8 mouse cellular contexts compared by ENCODE assay signal in genomic region chr19:44145702-44146567, GRCm38 (mm10). TPM values are rescaled to one million over a fixed set of nuclear protein-coding genes. Genes with fewer than 3 reads are reported as not detected.
DNase-seq lines count a peak whose midpoint lies in the region; ATAC-seq and TF ChIP-seq lines count a peak whose summit lies in the region.

Gene Bloc1s2, minus strand, starts transcription at chr19:44146446.

- H3K27me3 ChIP-seq in embryonic facial prominence, embryonic 15.5 days: peaks cover 9% of the 10 kb centered on the region; the same call in 1 of the 2 replicates
- no peaks in the 10 kb centered on the region; the same call in 1 of the 2 replicates for H3K27me3 ChIP-seq in kidney, embryonic 14.5 days (ENCODE audit: control insufficient read depth, insufficient read depth, low read length)
- peaks cover 6% of the 10 kb centered on the region; the same call in 1 of the 2 replicates for H3K27me3 ChIP-seq in limb, embryonic 15.5 days

- ATAC-seq in embryonic facial prominence, embryonic 15.5 days (ENCODE audit: insufficient number of reproducible peaks, low FRiP score, low TSS enrichment, low read depth): peak; percentile 65; the same call in 1 of the 2 replicates
- peak; percentile 89 for ATAC-seq in kidney, embryonic 14.5 days (ENCODE audit: low FRiP score, low TSS enrichment)
- ATAC-seq in limb, embryonic 15.5 days (ENCODE audit: insufficient number of reproducible peaks, low FRiP score, low TSS enrichment, low read depth): peak; percentile 69

- DNase-seq in 416B (ENCODE audit: low read depth): peak; percentile 86
- DNase-seq in heart, adult 9 months (ENCODE audit: low spot score in 2 of 2): peak; percentile 87 to 89
- DNase-seq in monocyte, adult 2 months (ENCODE audit: low read depth in 1 of 2, low spot score in 2 of 2): peak; percentile 73 to 84
- DNase-seq in spleen, postnatal 36 days (ENCODE audit: low spot score in 2 of 2): peak; percentile 91

- no peaks in the 10 kb centered on the region for H3K9me3 ChIP-seq in embryonic facial prominence, embryonic 15.5 days (replicated peaks)
- no peaks in the 10 kb centered on the region; the same call in 1 of the 2 replicates for H3K9me3 ChIP-seq in kidney, embryonic 14.5 days (ENCODE audit: control insufficient read depth, low read length)
- H3K9me3 ChIP-seq in limb, embryonic 15.5 days: no peaks in the 10 kb centered on the region

- peaks cover 33% of the 10 kb centered on the region for H3K36me3 ChIP-seq in embryonic facial prominence, embryonic 15.5 days
- peaks cover 26% of the 10 kb centered on the region for H3K36me3 ChIP-seq in kidney, embryonic 14.5 days (ENCODE audit: control insufficient read depth, insufficient read depth, low read length)
- peaks cover 33% of the 10 kb centered on the region for H3K36me3 ChIP-seq in limb, embryonic 15.5 days

- H3K4me3 ChIP-seq in bone marrow, adult 2 months (replicated peaks; ENCODE audit: control insufficient read depth, low read depth, low read length): peak within 1 kb of the TSS; percentile 96
- peak within 1 kb of the TSS; percentile 73 for H3K4me3 ChIP-seq in embryonic facial prominence, embryonic 15.5 days (replicated peaks)
- peak within 1 kb of the TSS; percentile 73 for H3K4me3 ChIP-seq in kidney, embryonic 14.5 days (ENCODE audit: low read length)
- H3K4me3 ChIP-seq in limb, embryonic 15.5 days: peak within 1 kb of the TSS; percentile 72

- TF ChIP-seq POLR2A in bone marrow, adult 2 months (IDR thresholded peaks at IDR 0.05; ENCODE audit: borderline replicate concordance, control insufficient read depth, low read depth, low read length): peak; percentile 78; the same call in 1 of the 2 replicates

- H3K4me1 ChIP-seq in bone marrow, adult 2 months (ENCODE audit: control insufficient read depth, insufficient read depth, low read length): peaks cover 2% of the 10 kb centered on the region; the same call in 1 of the 2 replicates
- peaks cover 13% of the 10 kb centered on the region for H3K4me1 ChIP-seq in embryonic facial prominence, embryonic 15.5 days
- H3K4me1 ChIP-seq in kidney, embryonic 14.5 days (ENCODE audit: control insufficient read depth, insufficient read depth, low read length): peaks cover 8% of the 10 kb centered on the region
- H3K4me1 ChIP-seq in limb, embryonic 15.5 days: peaks cover 9% of the 10 kb centered on the region

- H3K9ac ChIP-seq in embryonic facial prominence, embryonic 15.5 days: peak within 1 kb of the TSS; percentile 49
- H3K9ac ChIP-seq in kidney, embryonic 14.5 days (ENCODE audit: low read depth, low read length): peak within 1 kb of the TSS; percentile 69
- peak within 1 kb of the TSS; percentile 63 for H3K9ac ChIP-seq in limb, embryonic 15.5 days

- WGBS in bone marrow, adult 2 months: 1% methylated on average over 46 of the region's 46 CpGs
- WGBS in embryonic facial prominence, embryonic 15.5 days: 2% methylated on average over 46 of the region's 46 CpGs
- 1% methylated on average over 46 of the region's 46 CpGs for WGBS in kidney, embryonic 14.5 days
- WGBS in limb, embryonic 15.5 days: 2% methylated on average over 46 of the region's 46 CpGs

- H3K4me2 ChIP-seq in embryonic facial prominence, embryonic 15.5 days (replicated peaks): peak within 1 kb of the TSS; percentile 74
- peak within 1 kb of the TSS; percentile 75 for H3K4me2 ChIP-seq in kidney, embryonic 14.5 days (replicated peaks; ENCODE audit: low read depth, low read length)
- peak within 1 kb of the TSS; percentile 79 for H3K4me2 ChIP-seq in limb, embryonic 15.5 days

- TF ChIP-seq CTCF in bone marrow, adult 2 months (IDR thresholded peaks at IDR 0.05; ENCODE audit: control insufficient read depth, insufficient read depth, low read length): no peak

- H3K27ac ChIP-seq in bone marrow, adult 2 months (ENCODE audit: control insufficient read depth, insufficient read depth, low read depth, low read length, poor library complexity): peak within 1 kb of the TSS; percentile 44
- peak within 1 kb of the TSS; percentile 51; the same call in 1 of the 2 replicates for H3K27ac ChIP-seq in embryonic facial prominence, embryonic 15.5 days (replicated peaks)
- H3K27ac ChIP-seq in kidney, embryonic 14.5 days (ENCODE audit: low read depth, low read length): no peak within 1 kb of the TSS
- H3K27ac ChIP-seq in limb, embryonic 15.5 days: peak within 1 kb of the TSS; percentile 67

RNA-seq across cellular contexts. Expression of gene Bloc1s2, which starts in this region (rescaled TPM):
- polyA plus RNA-seq in bone marrow, adult 2 months (2011; ENCODE audit: insufficient read depth, insufficient read length, low replicate concordance, missing spikeins): 40.9 and 78.0 TPM in 2 replicates
- 83.2 and 90.4 TPM in 2 replicates for polyA plus RNA-seq in embryonic facial prominence, embryonic 15.5 days (2015; fragmentation: Nextera tagmentation; extraction: Ambion mirVana)
- polyA plus RNA-seq in kidney, embryonic 14.5 days (2014; fragmentation: Nextera tagmentation; extraction: Ambion mirVana): 95.1 and 117 TPM in 2 replicates
- 80.0 and 82.2 TPM in 2 replicates for polyA plus RNA-seq in limb, embryonic 15.5 days (2015; fragmentation: Nextera tagmentation; extraction: Ambion mirVana)
